Mouse (Mus musculus) retina, postnatal 1 day (tissue): ENCODE results near the gene Kmt2d.

ENCODE experiments used
- DNase-seq: peaks from one replicate; pipeline ENCODE4 v3.0.0-alpha.2; 2012

The Kmt2d gene

DNA sequence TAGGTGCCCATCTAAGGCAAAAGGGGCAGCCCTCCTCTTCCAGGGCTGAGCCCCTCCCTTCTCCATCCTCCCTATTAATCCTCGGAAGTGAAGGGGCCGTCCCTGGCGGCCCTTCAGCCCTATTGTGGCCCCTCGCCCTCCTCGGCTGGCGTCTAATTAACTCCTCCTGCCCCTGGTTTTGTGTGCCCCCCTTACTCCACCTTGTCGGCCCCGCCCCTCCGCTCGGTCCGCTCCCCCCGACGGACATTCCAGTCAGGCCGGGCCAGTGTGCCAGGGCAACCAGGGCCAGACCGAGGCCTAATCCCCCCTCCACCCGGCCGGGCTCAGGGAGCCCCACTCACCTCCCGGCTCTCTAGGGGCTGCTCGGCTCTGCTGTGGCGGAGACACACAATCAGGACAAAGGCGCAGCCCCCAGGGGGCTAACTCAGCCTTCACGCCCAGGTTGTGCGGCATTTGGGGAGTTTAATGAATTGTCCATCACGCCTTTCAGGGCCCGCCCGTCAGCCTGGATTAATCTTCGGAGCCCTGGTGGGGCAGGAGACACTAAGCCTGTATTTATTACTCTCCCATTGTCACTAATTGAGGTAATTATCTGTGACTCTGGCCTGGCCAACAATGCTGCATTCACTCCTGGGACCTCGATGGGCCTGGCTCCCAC is 73.0 kb downstream of the Kmt2d start:
- DNase-seq = peak; percentile 90

GRCm38 (mm10) chr15:98796803-98797595 is 74.0 kb downstream of the Kmt2d start:
- peak; percentile 64 for DNase-seq

DNA sequence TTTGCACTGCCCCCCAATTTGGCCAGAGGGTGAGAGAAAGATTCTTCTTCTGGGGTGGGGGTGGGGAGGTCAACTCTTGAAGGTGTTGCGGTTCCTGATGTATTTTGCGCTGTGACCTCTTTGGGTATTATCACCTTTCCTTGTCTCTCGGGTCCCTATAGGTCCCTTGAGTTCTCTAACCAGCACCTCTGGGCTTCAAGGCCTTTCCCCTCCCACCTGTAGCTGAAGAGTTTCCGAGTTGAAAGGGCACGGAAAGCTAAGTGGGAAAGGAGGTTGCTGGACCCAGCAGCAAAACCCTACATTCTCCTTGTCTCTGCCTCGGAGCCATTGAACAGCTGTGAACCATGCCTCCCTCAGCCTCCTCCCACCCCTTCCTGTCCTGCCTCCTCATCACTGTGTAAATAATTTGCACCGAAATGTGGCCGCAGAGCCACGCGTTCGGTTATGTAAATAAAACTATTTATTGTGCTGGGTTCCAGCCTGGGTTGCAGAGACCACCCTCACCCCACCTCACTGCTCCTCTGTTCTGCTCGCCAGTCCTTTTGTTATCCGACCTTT is 77.8 kb downstream of the Kmt2d start:
- DNase-seq = no peak

DNA sequence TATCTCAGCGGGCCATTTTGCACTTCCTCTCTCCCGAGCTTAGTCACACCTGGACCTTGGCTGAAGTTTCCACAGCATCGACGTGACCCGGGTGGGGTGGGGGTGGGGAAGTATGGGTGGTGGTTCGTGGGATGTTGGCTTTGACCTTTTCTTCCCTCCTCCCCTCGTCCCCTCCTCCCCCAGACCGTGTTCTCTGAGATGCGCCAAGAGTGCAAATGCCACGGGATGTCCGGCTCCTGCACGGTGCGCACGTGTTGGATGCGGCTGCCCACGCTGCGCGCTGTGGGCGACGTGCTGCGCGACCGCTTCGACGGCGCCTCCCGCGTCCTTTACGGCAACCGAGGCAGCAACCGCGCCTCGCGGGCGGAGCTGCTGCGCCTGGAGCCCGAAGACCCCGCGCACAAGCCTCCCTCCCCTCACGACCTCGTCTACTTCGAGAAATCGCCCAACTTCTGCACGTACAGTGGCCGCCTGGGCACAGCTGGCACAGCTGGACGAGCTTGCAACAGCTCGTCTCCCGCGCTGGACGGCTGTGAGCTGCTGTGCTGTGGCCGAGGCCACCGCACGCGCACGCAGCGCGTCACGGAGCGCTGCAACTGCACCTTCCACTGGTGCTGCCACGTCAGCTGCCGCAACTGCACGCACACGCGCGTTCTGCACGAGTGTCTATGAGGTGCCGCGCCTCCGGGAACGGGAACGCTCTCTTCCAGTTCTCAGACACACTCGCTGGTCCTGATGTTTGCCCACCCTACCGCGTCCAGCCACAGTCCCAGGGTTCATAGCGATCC is 78.6 kb downstream of the Kmt2d start:
- DNase-seq = no peak

DNA sequence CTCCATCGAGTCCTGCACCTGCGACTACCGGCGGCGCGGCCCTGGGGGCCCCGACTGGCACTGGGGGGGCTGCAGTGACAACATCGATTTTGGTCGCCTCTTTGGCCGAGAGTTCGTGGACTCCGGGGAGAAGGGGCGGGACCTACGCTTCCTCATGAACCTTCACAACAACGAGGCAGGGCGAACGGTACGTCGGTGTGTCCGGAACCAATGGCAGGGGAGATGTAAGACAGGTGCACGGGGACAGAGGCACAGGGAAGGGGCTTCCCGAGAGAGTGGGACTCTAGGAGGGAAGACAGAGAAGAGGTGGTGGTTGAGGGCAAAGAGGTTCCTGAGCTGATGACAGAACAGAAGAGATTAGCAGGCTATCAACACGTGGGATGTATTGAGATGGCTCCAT is 79.2 kb downstream of the Kmt2d start:
- DNase-seq = no peak

GRCm38 (mm10) chr15:98791221-98791620 is 79.8 kb downstream of the Kmt2d start:
- DNase-seq = no peak

DNA sequence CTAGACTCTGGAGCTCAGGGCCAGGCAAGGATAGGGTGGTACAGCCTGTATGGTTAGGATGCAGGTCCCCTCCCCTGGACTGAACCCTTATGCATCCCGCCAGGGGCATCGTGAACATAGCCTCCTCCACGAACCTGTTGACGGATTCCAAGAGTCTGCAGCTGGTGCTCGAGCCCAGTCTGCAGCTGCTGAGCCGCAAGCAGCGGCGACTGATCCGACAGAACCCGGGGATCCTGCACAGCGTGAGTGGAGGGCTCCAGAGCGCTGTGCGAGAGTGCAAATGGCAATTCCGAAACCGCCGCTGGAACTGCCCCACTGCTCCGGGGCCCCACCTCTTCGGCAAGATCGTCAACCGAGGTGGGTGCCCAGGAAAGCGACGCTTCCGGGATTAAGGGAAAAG is 80.2 kb downstream of the Kmt2d start:
- no peak for DNase-seq

- DNase-seq = peak; percentile 80
These were observed 81.1 kb downstream of the Kmt2d start, which contains the start of gene Wnt1 for GRCm38 (mm10) chr15:98789661-98790535. Gene Wnt1 (plus strand): TSS chr15:98789857.

DNA sequence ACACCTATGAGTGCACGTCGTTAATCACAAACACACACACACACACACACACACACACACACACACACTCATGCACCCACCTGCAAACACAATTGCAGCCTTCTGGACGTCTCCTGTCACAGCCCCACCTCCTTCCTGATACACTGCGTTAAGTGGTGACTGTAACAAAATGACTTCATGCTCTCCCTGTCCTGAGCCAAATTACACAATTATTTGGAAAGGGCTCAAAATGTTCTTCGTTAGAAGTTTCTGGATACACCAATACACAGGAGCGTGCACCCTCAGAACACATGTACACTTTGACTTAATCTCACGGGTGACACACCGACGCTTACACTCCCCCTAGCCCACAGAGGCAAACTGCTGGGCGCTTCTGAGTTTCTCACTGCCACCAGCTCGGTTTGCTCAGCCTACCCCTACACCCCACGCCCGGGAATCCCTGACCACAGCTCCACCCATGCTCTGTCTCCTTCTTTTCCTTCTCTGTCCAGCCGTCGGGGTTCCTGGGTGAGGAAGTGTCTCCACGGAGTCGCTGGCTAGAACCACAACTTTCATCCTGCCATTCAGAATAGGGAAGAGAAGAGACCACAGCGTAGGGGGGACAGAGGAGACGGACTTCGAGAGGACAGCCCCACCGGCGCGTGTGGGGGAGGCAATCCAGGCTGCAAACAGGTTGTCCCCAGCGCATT is 81.9 kb downstream of the Kmt2d start:
- no peak for DNase-seq

GRCm38 (mm10) chr15:98787930-98788329 is 83.1 kb downstream of the Kmt2d start:
- peak; percentile 64 for DNase-seq

DNA sequence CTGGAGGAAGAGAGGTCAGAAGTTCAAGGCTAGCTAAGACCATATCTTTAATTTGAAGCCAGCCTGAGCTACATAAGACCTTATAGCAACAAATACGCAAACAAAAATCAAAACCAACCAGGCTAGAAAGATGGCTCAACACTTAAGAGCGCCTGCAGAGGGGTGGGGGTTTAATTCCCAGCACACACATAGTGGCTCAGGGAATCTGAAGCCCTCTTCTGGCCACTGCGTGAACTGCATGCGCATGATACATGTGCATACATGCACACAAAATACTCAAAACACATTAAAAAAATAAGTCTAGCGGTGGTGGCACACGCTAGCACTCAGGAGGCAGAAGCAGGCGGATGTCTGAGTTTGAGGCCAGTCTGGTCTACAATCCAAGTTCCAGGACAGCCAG is 85.3 kb downstream of the Kmt2d start:
- peak; percentile 68 for DNase-seq
